Mouse (Mus musculus) midbrain, embryonic 15.5 days (tissue): Measurements from ENCODE around the gene Socs3. TPM values are rescaled to one million over a fixed set of nuclear protein-coding genes. Genes with fewer than 3 reads are reported as not detected.

Experiments used
- ATAC-seq: fragments of 200-750 bp; cut with Nextera tagmentation; replicated peaks from 2 replicates; pipeline ENCODE4 v1.8.0; 2017; ENCODE audit warnings: moderate TSS enrichment
- H3K27ac ChIP-seq: fragments of 300-500 bp; sonication (generic); 2 replicates; pipeline ENCODE4 v1.5.1; 2015; ENCODE audit warnings: mild to moderate bottlenecking, inconsistent platforms
- H3K27me3 ChIP-seq: fragments of 300-500 bp; sonication (generic); replicated peaks from 2 replicates; pipeline ENCODE4 v1.6.1; 2015; ENCODE audit warnings: inconsistent platforms
- H3K36me3 ChIP-seq: fragments of 300-500 bp; sonication (generic); replicated peaks from 2 replicates; pipeline ENCODE4 v1.6.1; 2015; ENCODE audit warnings: inconsistent platforms
- H3K4me1 ChIP-seq: fragments of 300-500 bp; sonication (generic); 2 replicates; pipeline ENCODE4 v1.6.1; 2015; ENCODE audit warnings: inconsistent platforms
- H3K4me2 ChIP-seq: fragments of 300-500 bp; sonication (generic); 2 replicates; pipeline ENCODE4 v1.6.1; 2015; ENCODE audit warnings: inconsistent platforms, mild to moderate bottlenecking, moderate library complexity
- H3K4me3 ChIP-seq: fragments of 300-500 bp; sonication (generic); 2 replicates; pipeline ENCODE4 v1.5.1; 2015; ENCODE audit warnings: mild to moderate bottlenecking, inconsistent platforms
- H3K9ac ChIP-seq: fragments of 300-500 bp; sonication (generic); 2 replicates; pipeline ENCODE4 v1.6.1; 2015; ENCODE audit warnings: mild to moderate bottlenecking, inconsistent platforms
- H3K9me3 ChIP-seq: fragments of 300-500 bp; sonication (generic); 2 replicates; pipeline ENCODE4 v1.6.1; 2016; ENCODE audit warnings: inconsistent platforms
- WGBS: fragments of 180-500 bp; shearing (Covaris S2); methylation state at CpG from one replicate; pipeline ENCODE4 v1.1.7; 2015; ENCODE audit warnings: mixed read lengths; 5-methylcytosine and 5-hydroxymethylcytosine counted together
- polyA plus RNA-seq: library from polyadenylated mRNA; unstranded; fragments of >200 nt; fragmentation: Nextera tagmentation; extraction: Ambion mirVana; gene quantifications from 2 replicates; pipeline ENCODE4 v1.2.1, GENCODE M21; 2015

Socs3 gene
- polyA plus RNA-seq, 1 experiment from 2014 or later, result 8.7 TPM

DNA sequence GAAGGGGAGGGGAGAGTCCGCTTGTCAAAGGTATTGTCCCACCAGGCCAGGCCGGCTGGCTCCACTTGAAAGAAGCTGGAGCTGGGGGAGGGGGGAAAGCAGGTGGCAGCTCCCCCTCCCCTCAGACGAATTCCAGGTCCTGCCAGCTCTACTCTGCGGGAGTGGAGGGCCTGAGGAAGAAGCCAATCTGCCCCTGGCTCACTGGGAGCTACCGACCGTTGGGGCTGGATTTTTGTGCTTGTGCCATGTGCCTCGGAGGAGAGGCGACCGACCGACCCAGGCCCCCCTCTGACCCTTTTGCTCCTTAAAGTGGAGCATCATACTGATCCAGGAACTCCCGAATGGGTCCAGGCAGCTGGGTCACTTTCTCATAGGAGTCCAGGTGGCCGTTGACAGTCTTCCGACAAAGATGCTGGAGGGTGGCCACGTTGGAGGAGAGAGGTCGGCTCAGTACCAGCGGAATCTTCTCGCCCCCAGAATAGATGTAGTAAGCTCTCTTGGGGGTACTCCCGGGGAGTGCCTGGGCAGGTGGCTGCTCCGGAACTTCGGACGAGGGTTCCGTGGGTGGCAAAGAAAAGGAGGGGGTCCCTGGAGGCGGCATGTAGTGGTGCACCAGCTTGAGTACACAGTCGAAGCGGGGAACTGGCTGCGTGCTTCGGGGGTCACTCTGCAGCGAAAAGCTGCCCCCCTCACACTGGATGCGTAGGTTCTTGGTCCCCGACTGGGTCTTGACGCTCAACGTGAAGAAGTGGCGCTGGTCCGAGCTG lies 2.4 kb downstream of the Socs3 start:
- Histone ChIP-seq H3K9ac (peak overlapping the region; percentile 59), H3K4me1 (peaks cover 71% of the 10 kb centered on the region), H3K9me3 (no peaks in the 10 kb centered on the region), H3K27me3 (peaks cover 19% of the 10 kb centered on the region), H3K4me2 (peak overlapping the region; percentile 90), H3K27ac (no peak overlapping the region), H3K4me3 (peak overlapping the region; percentile 60), H3K36me3 (no peaks in the 10 kb centered on the region)
- 7% methylated on average over 34 of the region's 34 CpGs for WGBS
- ATAC-seq, result no peak

DNA sequence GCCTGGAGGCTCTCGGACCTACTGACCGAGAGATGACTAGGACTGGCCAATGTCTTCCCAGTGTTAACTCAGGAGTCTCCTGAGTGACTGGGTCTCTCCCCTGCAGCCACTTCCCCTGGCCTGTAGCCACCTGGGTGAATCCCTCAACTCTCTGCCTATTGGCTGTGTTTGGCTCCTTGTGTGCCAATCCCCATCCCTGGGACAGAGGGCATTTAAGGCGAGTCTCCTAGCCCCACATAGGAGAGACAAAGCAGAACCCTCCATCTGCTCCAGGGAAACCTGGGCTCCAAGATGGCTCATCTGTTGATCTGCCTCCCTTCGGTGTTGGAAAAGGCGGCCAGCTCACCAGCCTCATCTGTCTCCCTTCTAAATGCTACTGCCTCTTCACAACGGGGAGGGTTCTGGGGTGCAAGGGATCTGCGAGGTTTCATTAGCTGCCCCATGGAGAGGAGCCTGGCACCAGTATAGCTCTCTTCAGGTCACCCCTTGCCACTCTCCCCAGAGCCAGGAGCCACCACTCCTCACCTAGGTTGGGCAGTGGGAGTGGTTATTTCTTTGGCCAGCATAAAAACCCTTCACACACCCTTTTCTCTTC lies 3.2 kb downstream of the Socs3 start:
- 37% methylated on average over 7 of the region's 7 CpGs for WGBS
- H3K4me2 ChIP-seq, result peak overlapping the region; percentile 90

DNA sequence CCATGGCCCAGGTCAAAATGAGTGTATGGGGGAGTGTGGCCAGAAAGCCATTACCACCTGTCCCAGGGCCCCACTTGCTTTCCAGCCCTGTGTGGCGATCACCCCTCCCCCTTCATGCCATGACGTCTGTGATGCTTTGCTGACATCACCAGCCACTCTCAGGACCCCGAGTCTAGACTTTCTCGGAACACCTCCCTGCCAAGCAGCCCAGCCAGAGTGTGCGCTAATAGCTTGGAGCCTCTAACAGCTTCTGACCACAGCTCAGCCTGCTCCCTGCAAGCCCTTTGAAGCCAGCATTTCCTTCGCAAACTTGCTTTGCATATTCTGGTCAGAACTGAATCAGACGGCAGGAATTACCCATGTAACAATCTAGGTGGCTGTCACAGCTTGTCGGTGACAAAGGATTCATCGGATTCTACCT lies 4.3 kb downstream of the Socs3 start:
- whole genome bisulfite sequencing, result 12% methylated on average over 9 of the region's 9 CpGs
- Histone ChIP-seq H3K27me3 (peaks cover 15% of the 10 kb centered on the region), H3K4me1 (peaks cover 76% of the 10 kb centered on the region), H3K4me2 (0 out of 2 replicates have a peak overlapping the region, but pooled peaks have one; percentile 10), H3K9me3 (no peaks in the 10 kb centered on the region), H3K36me3 (no peaks in the 10 kb centered on the region), H3K9ac (no peak overlapping the region), H3K4me3 (no peak overlapping the region), H3K27ac (no peak overlapping the region)
- no peak for ATAC-seq

More for the DNA sequence above, 3.2 kb downstream of the Socs3 start:
- peaks cover 76% of the 10 kb centered on the region for H3K4me1 ChIP-seq
- no peak overlapping the region for H3K4me3 ChIP-seq
- no peak overlapping the region for H3K9ac ChIP-seq
- H3K27me3 ChIP-seq, result peaks cover 19% of the 10 kb centered on the region
- H3K36me3 ChIP-seq, result no peaks in the 10 kb centered on the region
- no peaks in the 10 kb centered on the region for H3K9me3 ChIP-seq
- H3K27ac ChIP-seq, result no peak overlapping the region
- ATAC-seq, result no peak

DNA sequence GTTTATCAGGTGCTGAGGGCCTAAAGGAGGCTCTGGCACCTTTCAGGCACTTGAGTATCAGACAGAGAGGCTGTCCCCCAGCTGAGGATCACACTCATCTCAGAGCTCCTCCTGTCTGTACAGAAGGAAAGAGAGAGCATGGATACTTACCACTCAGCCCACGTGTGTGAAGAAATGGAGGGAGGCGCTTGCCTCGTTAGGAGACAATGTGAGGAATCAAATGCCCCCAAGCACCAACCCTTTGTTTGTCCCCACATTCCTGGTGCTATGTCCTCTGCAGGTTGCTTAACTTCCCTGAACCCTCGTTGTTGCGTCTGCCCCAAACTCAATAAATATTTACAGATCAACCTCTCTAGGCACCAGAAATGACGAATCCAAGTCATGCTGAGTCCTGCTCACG lies 4.8 kb downstream of the Socs3 start:
- Histone ChIP-seq H3K36me3 (no peaks in the 10 kb centered on the region), H3K27ac (no peak overlapping the region), H3K4me1 (peaks cover 72% of the 10 kb centered on the region), H3K9me3 (no peaks in the 10 kb centered on the region), H3K27me3 (peaks cover 15% of the 10 kb centered on the region), H3K9ac (no peak overlapping the region), H3K4me2 (no peak overlapping the region), H3K4me3 (no peak overlapping the region)
- no peak for ATAC-seq
- WGBS, result 33% methylated on average over 7 of the region's 7 CpGs

DNA sequence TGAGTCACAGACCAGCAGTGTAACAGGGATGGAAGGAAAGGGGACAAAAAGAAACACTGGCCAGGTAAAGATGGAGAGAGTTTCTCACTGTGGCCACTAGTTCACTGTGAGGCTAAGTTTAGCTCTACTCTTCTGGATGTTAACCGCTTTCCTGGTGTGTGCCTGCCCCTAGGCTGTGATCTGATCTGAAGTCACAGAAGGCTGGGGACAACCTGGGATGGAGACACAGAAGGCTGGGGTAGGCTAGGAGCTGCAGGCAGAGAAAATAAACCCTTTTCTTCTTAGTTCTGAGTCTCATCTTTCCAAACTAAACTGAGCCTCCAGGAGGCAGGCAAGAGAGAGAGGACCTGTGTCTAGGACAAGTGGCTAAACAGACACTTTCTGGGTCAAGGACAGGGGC lies 5.6 kb downstream of the Socs3 start:
- Histone ChIP-seq H3K4me1 (peaks cover 66% of the 10 kb centered on the region), H3K27me3 (peaks cover 15% of the 10 kb centered on the region), H3K4me3 (no peak overlapping the region), H3K9ac (no peak overlapping the region), H3K9me3 (no peaks in the 10 kb centered on the region), H3K4me2 (no peak overlapping the region), H3K27ac (no peak overlapping the region), H3K36me3 (no peaks in the 10 kb centered on the region)
- WGBS, result 17% methylated on average over 1 of the region's 1 CpGs
- ATAC-seq, result no peak

DNA sequence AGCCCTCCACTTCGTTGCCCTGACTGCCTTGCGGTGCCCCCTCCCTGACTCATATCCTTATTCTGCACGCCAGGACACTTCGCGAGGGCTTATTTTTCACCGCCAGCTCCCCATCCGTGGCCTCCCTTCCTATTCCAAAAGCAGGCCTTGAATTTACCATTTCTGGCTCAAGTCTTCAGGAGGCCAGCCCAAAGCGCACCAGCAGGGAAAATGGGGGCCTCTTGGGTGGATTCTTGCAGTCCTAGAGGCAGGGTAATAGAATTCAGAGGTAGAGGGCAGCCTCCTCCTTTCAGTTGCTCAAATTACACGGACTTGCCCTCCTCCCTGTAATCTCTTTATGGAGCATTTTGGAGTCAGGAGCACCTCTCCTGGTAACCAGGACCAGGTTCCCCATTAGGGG lies 6.0 kb downstream of the Socs3 start:
- Histone ChIP-seq H3K27me3 (peaks cover 15% of the 10 kb centered on the region), H3K4me2 (peak overlapping the region; percentile 80), H3K9ac (peak overlapping the region; percentile 32; the same call in 1 of the 2 replicates), H3K4me1 (peaks cover 66% of the 10 kb centered on the region), H3K27ac (peak overlapping the region; percentile 40), H3K4me3 (peak overlapping the region; percentile 36), H3K36me3 (no peaks in the 10 kb centered on the region), H3K9me3 (no peaks in the 10 kb centered on the region)
- no peak for ATAC-seq
- under 1% methylated on average over 9 of the region's 9 CpGs for WGBS

DNA sequence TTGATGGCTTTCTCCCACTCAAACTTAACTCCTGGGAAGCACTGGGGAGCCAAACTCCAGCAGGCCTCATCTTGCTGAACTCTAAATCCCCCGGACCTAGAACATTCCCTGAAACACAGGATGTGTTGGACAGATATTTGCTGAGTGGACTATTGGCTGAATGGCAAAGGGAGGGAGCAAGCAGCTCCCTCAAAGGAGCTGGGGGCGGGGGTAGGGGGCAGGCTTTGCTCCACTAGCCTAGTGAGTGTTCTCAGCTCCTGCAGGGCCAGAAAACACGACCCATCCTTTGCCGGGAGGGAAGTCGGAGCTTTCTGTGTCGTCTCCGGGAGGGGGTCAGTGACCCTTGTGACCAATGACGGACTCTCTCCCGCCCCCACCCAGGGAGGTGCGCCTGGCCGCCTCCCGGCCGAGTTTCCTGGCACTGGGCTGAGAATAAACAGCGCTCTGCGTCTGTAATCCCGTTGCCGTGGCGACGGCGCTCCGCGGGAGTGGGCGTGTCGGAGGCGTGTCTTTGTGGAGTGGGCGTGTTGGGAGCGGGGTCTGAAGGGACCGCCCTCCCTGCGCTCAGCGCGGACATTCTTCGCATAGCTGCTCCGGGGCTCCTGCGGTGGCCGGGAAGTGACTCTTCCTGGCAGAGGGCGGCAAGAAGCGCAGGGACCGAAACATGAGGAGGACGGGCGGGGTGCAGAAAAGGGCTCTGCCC lies 6.6 kb downstream of the Socs3 start:
- H3K36me3 ChIP-seq, result no peaks in the 10 kb centered on the region
- H3K9ac ChIP-seq, result peak overlapping the region; percentile 32; the same call in 1 of the 2 replicates
- H3K4me1 ChIP-seq, result peaks cover 64% of the 10 kb centered on the region
- H3K27me3 ChIP-seq, result peaks cover 15% of the 10 kb centered on the region
- H3K27ac ChIP-seq, result peak overlapping the region; percentile 56
- H3K4me3 ChIP-seq, result peak overlapping the region; percentile 36
- peak overlapping the region; percentile 80 for H3K4me2 ChIP-seq
- under 1% methylated on average over 40 of the region's 40 CpGs for WGBS
- ATAC-seq, result peak; percentile 89
- no peaks in the 10 kb centered on the region for H3K9me3 ChIP-seq

DNA sequence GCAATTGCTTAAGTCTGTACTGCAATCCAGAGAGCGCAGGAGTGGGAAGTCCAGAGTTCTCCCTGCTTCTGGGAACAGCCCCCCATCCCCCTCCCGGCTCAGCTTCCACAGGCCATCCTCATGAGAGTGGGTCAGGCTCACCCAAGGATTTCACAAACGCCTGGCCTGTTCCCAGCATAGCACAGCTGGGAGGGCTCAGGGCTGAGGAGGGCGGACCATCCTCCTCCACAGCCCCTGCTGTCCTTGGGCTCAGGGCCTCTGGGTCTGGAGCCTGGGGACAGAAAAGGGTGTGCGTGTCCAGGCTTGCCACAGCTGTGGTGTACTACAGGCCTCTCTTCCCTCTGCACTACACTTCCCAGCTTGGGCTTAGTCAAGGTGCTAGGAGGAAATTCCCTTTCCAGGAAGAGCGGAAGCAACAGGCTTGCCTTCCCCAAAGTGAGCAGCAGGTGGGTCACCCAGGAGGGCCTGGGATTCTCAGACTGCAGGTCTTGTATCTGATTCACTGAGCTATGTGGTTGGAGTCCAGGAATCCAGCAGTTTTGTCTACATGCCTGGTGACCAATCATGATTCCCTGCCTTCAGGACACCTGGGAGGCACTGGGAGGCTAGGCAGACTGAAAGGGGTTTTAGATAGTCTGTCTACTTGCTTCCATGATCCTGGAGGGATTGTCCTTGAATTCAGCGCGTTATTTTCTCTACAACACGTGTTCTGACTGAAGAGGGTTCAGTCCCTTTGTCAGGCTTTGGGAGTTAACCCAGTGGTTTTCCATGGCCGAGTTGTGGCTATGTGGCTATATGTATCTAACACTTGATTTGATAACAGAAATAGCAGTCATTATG lies 7.4 kb downstream of the Socs3 start:
- H3K36me3 ChIP-seq, result no peaks in the 10 kb centered on the region
- H3K9ac ChIP-seq, result no peak overlapping the region
- peak overlapping the region; percentile 80; the same call in 1 of the 2 replicates for H3K4me2 ChIP-seq
- peak overlapping the region; percentile 56; the same call in 1 of the 2 replicates for H3K27ac ChIP-seq
- no peak for ATAC-seq
- no peak overlapping the region for H3K4me3 ChIP-seq
- peaks cover 15% of the 10 kb centered on the region for H3K27me3 ChIP-seq
- H3K9me3 ChIP-seq, result no peaks in the 10 kb centered on the region
- 35% methylated on average over 10 of the region's 10 CpGs for WGBS
- H3K4me1 ChIP-seq, result peaks cover 58% of the 10 kb centered on the region

DNA sequence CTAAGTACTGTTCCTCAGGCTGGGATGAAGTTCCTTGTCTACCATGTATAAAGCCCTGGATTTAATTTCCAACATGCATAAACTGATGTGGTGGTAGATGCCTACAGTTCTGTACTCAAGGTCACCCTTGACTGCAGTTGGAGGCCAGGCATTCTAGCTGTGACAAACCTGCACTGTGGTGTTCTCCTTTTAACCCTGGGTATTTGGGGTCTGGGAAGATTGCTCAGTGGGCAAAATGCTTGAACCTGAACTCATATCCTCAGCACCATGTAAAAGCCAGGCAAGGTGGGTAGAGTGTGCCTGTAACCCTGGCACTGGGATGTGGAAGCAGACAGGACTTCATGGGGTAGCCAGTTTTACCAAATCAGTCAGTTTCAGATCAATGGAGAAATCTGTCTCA lies 9.2 kb downstream of the Socs3 start:
- Histone ChIP-seq H3K4me1 (peaks cover 39% of the 10 kb centered on the region), H3K27me3 (0 out of 2 replicates have a peak, but pooled peaks cover 4% of the 10 kb centered on the region), H3K4me3 (no peak overlapping the region), H3K9ac (no peak overlapping the region), H3K36me3 (no peaks in the 10 kb centered on the region), H3K9me3 (no peaks in the 10 kb centered on the region), H3K27ac (no peak overlapping the region), H3K4me2 (no peak overlapping the region)
- no peak for ATAC-seq

DNA sequence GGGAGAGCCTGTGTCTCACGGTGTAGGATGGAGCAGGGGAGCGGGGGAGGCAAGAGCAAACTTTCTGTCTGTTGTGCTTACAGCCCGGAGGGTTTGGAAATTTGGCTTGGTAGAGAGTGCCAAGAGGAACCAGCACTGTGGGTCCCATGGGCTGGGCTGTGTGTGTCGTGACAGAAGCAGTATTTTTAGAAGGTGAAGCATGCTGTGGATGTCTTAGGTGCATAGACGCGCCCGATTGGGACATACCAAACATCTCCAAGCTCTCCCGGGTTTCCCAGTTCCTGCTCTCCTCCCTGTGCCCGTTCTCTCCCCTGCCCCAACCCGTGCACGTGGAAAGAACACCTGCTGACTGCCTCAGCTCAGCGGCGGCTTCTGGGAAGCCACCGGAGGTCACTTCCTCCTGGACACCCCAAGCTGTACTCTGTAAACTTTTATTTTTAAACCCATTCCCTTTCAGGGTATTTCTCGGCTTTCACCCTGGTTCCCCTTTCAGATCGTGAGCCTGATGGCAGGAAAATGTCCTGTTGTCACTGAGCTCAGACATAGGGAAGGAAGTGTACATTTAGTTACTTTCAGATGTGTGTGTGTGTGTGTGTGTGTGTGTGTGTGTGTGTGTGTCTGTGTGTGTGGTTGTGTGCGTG lies 10.0 kb downstream of the Socs3 start:
- ATAC-seq, result no peak
- H3K4me2 ChIP-seq, result no peak overlapping the region
- no peaks in the 10 kb centered on the region for H3K9me3 ChIP-seq
- 60% methylated on average over 17 of the region's 17 CpGs for WGBS
- H3K9ac ChIP-seq, result no peak overlapping the region
- no peaks in the 10 kb centered on the region for H3K36me3 ChIP-seq
- H3K27ac ChIP-seq, result no peak overlapping the region
- H3K4me3 ChIP-seq, result no peak overlapping the region
- peaks cover 32% of the 10 kb centered on the region for H3K4me1 ChIP-seq
- H3K27me3 ChIP-seq, result 0 out of 2 replicates have a peak, but pooled peaks cover under 1% of the 10 kb centered on the region

DNA sequence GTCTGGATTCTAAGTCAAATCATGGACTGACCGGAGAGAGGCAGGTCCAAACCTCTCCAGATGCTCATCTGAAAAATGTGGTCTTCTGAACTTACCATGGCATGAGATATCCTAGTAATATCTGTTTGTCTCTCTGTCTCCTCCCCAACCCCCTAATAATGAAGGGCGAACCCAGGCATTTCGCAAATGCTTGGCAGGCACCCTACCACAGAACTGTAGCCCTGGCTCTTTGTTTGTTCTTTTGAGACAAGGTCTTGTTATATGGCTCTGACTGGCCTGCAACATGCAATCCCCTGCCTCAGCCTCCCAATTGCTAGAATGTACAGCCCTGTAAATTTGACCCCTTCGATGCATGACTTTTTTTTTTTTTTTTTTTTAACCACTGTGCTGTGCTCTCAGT lies 10.7 kb downstream of the Socs3 start:
- no peak overlapping the region for H3K4me3 ChIP-seq
- no peaks in the 10 kb centered on the region for H3K27me3 ChIP-seq
- H3K36me3 ChIP-seq, result no peaks in the 10 kb centered on the region
- no peak overlapping the region for H3K9ac ChIP-seq
- WGBS, result 93% methylated on average over 4 of the region's 4 CpGs
- ATAC-seq, result no peak
- no peaks in the 10 kb centered on the region for H3K9me3 ChIP-seq
- H3K27ac ChIP-seq, result no peak overlapping the region
- peaks cover 27% of the 10 kb centered on the region for H3K4me1 ChIP-seq
- H3K4me2 ChIP-seq, result no peak overlapping the region
